Mouse (Mus musculus) cerebellum, adult 2 months (tissue): ENCODE results near the gene Clec14a.
"Not testable (repeated sequence)": the region's sequence is repeated elsewhere in the genome, so short reads cannot be mapped to it uniquely, and the experiment has no call there.

Experiments used
- CTCF ChIP-seq: fragments of 200-500 bp; IDR thresholded peaks from 2 replicates; pipeline ENCODE4 v1.5.1; 2011; ENCODE audit warnings: low read depth, mild to moderate bottlenecking, control low read depth, low read length, moderate library complexity, borderline replicate concordance; ENCODE audit not compliant: insufficient read depth
- POLR2A ChIP-seq: fragments of 200-500 bp; IDR thresholded peaks from 2 replicates; pipeline ENCODE4 v1.6.1; 2011; ENCODE audit warnings: low read length, control low read depth, borderline replicate concordance; ENCODE audit not compliant: insufficient read depth

DNA sequence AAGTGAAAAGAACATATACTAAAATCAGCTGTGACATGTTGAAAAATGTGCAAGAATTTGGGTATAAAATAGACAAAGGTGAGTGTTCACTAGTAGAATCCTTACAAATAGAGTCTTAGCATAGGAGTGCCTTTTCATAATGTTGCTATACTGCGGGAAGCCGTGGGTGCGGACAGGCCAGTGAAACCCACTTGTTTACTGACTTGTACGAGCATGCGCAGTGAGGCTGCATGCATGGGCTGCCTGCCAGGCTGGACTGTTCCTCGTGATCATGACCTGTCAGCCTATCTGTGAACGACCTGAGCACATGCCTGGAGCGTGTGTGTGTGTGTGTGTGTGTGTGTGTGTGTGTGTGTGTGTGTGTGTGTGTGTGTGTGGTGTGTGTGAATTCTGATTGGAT lies 37.3 kb upstream of the Clec14a start:
- TF ChIP-seq CTCF, POLR2A: not testable (repeated sequence)
